Mouse (Mus musculus) left cerebral cortex, adult 6 months (tissue): ENCODE measurements around the gene H2al1d. TPM values are rescaled to one million over a fixed set of nuclear protein-coding genes. Genes with fewer than 3 reads are reported as not detected.

ENCODE experiments used
- long read RNA-seq, 2 experiments: library from polyadenylated mRNA; unstranded; transcript quantifications; one replicate each; pipeline ENCODE4 v2.0.0; 2019 to 2020
- polyA plus RNA-seq: library from polyadenylated mRNA; unstranded; fragments of <200 nt; fragmentation: Nextera tagmentation; gene quantifications from 2 replicates; pipeline ENCODE4 v1.2.3, GENCODE M21; 2021

H2al1d gene
- polyA plus RNA-seq = not detected in 2 replicates
- long read RNA-seq, experiment 1 = 0 reads
- long read RNA-seq, experiment 2 = 0 reads

DNA sequence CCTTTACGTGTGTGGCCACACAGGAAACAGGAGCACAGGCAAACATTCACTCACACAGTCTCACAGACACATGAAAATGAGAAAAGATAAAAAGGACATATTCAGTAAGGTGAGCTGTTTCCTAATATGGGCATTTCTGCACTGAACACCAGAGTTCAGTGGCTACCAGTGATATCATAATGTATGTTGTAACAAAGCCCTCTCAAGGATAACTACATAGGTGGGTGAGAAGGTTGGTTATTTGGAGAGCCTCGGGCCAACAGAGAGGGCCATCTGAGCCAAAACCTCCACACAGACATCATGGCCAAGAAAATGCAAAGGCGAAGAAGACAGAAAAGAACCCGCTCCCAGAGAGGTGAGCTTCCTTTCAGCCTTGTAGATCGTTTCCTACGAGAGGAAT is at the start of gene H2al1d:
Gene H2al1d, plus strand, starts transcription at position 301 of the 400 bp plus-strand sequence.

DNA sequence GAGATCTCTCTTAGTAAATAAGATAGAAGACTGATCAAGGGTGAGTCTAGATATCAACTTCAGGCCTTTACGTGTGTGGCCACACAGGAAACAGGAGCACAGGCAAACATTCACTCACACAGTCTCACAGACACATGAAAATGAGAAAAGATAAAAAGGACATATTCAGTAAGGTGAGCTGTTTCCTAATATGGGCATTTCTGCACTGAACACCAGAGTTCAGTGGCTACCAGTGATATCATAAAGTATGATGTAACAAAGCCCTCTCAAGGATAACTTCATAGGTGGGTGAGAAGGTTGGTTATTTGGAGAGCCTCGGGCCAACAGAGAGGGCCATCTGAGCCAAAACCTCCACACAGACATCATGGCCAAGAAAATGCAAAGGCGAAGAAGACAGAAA is 9.7 kb upstream of the H2al1d start, which contains the start of gene H2al1a:
Gene H2al1a, plus strand, starts transcription at position 301 of the 400 bp plus-strand sequence.

DNA sequence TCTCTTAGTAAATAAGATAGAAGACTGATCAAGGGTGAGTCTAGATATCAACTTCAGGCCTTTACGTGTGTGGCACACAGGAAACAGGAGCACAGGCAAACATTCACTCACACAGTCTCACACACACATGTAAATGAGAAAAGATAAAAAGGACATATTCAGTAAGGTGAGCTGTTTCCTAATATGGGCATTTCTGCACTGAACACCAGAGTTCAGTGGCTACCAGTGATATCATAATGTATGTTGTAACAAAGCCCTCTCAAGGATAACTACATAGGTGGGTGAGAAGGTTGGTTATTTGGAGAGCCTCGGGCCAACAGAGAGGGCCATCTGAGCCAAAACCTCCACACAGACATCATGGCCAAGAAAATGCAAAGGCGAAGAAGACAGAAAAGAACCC is 6.5 kb upstream of the H2al1d start, which contains the start of gene H2al1b:
Gene H2al1b, plus strand, starts transcription at position 301 of the 400 bp plus-strand sequence.

DNA sequence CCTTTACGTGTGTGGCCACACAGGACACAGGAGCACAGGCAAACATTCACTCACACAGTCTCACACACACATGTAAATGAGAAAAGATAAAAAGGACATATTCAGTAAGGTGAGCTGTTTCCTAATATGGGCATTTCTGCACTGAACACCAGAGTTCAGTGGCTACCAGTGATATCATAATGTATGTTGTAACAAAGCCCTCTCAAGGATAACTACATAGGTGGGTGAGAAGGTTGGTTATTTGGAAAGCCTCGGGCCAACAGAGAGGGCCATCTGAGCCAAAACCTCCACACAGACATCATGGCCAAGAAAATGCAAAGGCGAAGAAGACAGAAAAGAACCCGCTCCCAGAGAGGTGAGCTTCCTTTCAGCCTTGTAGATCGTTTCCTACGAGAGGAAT is 3.3 kb upstream of the H2al1d start, which contains the start of gene H2al1c:
Gene H2al1c, plus strand, starts transcription at position 301 of the 400 bp plus-strand sequence.

DNA sequence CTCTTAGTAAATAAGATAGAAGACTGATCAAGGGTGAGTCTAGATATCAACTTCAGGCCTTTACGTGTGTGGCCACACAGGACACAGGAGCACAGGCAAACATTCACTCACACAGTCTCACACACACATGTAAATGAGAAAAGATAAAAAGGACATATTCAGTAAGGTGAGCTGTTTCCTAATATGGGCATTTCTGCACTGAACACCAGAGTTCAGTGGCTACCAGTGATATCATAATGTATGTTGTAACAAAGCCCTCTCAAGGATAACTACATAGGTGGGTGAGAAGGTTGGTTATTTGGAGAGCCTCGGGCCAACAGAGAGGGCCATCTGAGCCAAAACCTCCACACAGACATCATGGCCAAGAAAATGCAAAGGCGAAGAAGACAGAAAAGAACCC is 3.0 kb downstream of the H2al1d start, which contains the start of gene H2al1e:
Gene H2al1e, plus strand, starts transcription at position 301 of the 400 bp plus-strand sequence.

DNA sequence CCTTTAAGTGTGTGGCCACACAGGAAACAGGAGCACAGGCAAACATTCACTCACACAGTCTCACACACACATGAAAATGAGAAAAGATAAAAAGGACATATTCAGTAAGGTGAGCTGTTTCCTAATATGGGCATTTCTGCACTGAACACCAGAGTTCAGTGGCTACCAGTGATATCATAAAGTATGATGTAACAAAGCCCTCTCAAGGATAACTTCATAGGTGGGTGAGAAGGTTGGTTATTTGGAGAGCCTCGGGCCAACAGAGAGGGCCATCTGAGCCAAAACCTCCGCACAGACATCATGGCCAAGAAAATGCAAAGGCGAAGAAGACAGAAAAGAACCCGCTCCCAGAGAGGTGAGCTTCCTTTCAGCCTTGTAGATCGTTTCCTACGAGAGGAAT is 6.2 kb downstream of the H2al1d start, which contains the start of gene H2al1f:
Gene H2al1f, plus strand, starts transcription at position 301 of the 400 bp plus-strand sequence.

DNA sequence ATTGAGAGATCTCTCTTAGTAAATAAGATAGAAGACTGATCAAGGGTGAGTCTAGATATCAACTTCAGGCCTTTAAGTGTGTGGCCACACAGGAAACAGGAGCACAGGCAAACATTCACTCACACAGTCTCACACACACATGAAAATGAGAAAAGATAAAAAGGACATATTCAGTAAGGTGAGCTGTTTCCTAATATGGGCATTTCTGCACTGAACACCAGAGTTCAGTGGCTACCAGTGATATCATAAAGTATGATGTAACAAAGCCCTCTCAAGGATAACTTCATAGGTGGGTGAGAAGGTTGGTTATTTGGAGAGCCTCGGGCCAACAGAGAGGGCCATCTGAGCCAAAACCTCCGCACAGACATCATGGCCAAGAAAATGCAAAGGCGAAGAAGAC is 9.3 kb downstream of the H2al1d start, which contains the start of gene H2al1g:
Gene H2al1g, plus strand, starts transcription at position 301 of the 400 bp plus-strand sequence.

DNA sequence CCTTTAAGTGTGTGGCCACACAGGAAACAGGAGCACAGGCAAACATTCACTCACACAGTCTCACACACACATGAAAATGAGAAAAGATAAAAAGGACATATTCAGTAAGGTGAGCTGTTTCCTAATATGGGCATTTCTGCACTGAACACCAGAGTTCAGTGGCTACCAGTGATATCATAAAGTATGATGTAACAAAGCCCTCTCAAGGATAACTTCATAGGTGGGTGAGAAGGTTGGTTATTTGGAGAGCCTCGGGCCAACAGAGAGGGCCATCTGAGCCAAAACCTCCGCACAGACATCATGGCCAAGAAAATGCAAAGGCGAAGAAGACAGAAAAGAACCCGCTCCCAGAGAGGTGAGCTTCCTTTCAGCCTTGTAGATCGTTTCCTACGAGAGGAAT is 12.6 kb downstream of the H2al1d start, which contains the start of gene H2al1h:
Gene H2al1h, plus strand, starts transcription at position 301 of the 400 bp plus-strand sequence.

DNA sequence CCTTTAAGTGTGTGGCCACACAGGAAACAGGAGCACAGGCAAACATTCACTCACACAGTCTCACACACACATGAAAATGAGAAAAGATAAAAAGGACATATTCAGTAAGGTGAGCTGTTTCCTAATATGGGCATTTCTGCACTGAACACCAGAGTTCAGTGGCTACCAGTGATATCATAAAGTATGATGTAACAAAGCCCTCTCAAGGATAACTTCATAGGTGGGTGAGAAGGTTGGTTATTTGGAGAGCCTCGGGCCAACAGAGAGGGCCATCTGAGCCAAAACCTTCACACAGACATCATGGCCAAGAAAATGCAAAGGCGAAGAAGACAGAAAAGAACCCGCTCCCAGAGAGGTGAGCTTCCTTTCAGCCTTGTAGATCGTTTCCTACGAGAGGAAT is 15.7 kb downstream of the H2al1d start, which contains the start of gene H2al1i:
Gene H2al1i, plus strand, starts transcription at position 301 of the 400 bp plus-strand sequence.

DNA sequence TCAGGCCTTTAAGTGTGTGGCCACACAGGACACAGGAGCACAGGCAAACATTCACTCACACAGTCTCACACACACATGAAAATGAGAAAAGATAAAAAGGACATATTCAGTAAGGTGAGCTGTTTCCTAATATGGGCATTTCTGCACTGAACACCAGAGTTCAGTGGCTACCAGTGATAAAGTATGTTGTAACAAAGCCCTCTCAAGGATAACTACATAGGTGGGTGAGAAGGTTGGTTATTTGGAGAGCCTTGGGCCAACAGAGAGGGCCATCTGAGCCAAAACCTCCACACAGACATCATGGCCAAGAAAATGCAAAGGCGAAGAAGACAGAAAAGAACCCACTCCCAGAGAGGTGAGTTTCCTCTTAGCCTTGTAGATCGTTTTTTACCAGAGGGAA is 18.9 kb downstream of the H2al1d start, which contains the start of gene H2al1j:
Gene H2al1j, plus strand, starts transcription at position 301 of the 400 bp plus-strand sequence.

Other genes with a start within 250 kb of the H2al1d start
- gene H2al1a, start 9.6 kb upstream of the H2al1d start, polyA plus RNA-seq = not detected in 2 replicates
- gene H2al1b, start 6.4 kb upstream of the H2al1d start, polyA plus RNA-seq = not detected in 2 replicates
- not detected in 2 replicates for gene H2al1c, start 3.2 kb upstream of the H2al1d start, polyA plus RNA-seq
- gene H2al1e, start 3.1 kb downstream of the H2al1d start, polyA plus RNA-seq = not detected in 2 replicates
- gene H2al1f, start 6.3 kb downstream of the H2al1d start, polyA plus RNA-seq = not detected in 2 replicates
- not detected in 2 replicates for gene H2al1g, start 9.4 kb downstream of the H2al1d start, polyA plus RNA-seq
- gene H2al1h, start 12.7 kb downstream of the H2al1d start, polyA plus RNA-seq = not detected in 2 replicates
- gene H2al1i, start 15.8 kb downstream of the H2al1d start, polyA plus RNA-seq = not detected in 2 replicates
- not detected in 2 replicates for gene H2al1j, start 19.0 kb downstream of the H2al1d start, polyA plus RNA-seq